Mouse (Mus musculus): Measurements from ENCODE around the gene Cacnb1. TPM values are rescaled to one million over a fixed set of nuclear protein-coding genes. Genes with fewer than 3 reads are reported as not detected.

The Cacnb1 gene
- polyA plus RNA-seq, 1 experiment from 2014 or later = 20.7 TPM

- no peaks in the 10 kb centered on the region for H3K36me3 ChIP-seq
- H3K4me2 ChIP-seq (replicated peaks) = no peak overlapping the region
- H3K9me3 ChIP-seq = no peaks in the 10 kb centered on the region
- no peak overlapping the region for H3K9ac ChIP-seq
- H3K27me3 ChIP-seq = no peaks in the 10 kb centered on the region
- no peak overlapping the region for H3K27ac ChIP-seq
- H3K4me3 ChIP-seq = no peak overlapping the region
- no peak for ATAC-seq (ENCODE audit: low FRiP score, low read depth)
- WGBS = 81% methylated on average over 7 of the region's 7 CpGs
- H3K4me1 ChIP-seq = no peaks in the 10 kb centered on the region
These were observed 64.1 kb downstream of the Cacnb1 start for GRCm38 (mm10) chr11:97958641-97959299.

GRCm38 (mm10) chr11:97956905-97957560, 65.8 kb downstream of the Cacnb1 start:
- Histone ChIP-seq H3K27ac (no peak overlapping the region), H3K36me3 (no peaks in the 10 kb centered on the region), H3K9me3 (no peaks in the 10 kb centered on the region), H3K27me3 (no peaks in the 10 kb centered on the region), H3K4me3 (no peak overlapping the region), H3K9ac (no peak overlapping the region), H3K4me1 (no peaks in the 10 kb centered on the region), H3K4me2 (replicated peaks) (no peak overlapping the region)
- 48% methylated on average over 6 of the region's 6 CpGs for WGBS
- ATAC-seq (ENCODE audit: low FRiP score, low read depth) = no peak

GRCm38 (mm10) chr11:97955915-97956314, 66.9 kb downstream of the Cacnb1 start:
- Histone ChIP-seq H3K4me2 (replicated peaks) (no peak overlapping the region), H3K4me1 (no peaks in the 10 kb centered on the region), H3K9ac (no peak overlapping the region), H3K4me3 (no peak overlapping the region), H3K36me3 (no peaks in the 10 kb centered on the region), H3K9me3 (no peaks in the 10 kb centered on the region), H3K27ac (no peak overlapping the region), H3K27me3 (no peaks in the 10 kb centered on the region)
- WGBS = 52% methylated on average over 4 of the region's 4 CpGs
- ATAC-seq (ENCODE audit: low FRiP score, low read depth) = no peak

- H3K9ac ChIP-seq = no peak overlapping the region
- no peaks in the 10 kb centered on the region for H3K27me3 ChIP-seq
- H3K9me3 ChIP-seq = no peaks in the 10 kb centered on the region
- no peaks in the 10 kb centered on the region for H3K4me1 ChIP-seq
- ATAC-seq (ENCODE audit: low FRiP score, low read depth) = no peak
- H3K4me2 ChIP-seq (replicated peaks) = no peak overlapping the region
- WGBS = 80% methylated on average over 9 of the region's 9 CpGs
- no peak overlapping the region for H3K27ac ChIP-seq
- H3K36me3 ChIP-seq = no peaks in the 10 kb centered on the region
- H3K4me3 ChIP-seq = no peak overlapping the region
These were observed 67.5 kb downstream of the Cacnb1 start for GRCm38 (mm10) chr11:97955146-97955902.

- Histone ChIP-seq H3K9ac (no peak overlapping the region), H3K36me3 (no peaks in the 10 kb centered on the region), H3K4me1 (no peaks in the 10 kb centered on the region), H3K9me3 (no peaks in the 10 kb centered on the region), H3K4me2 (replicated peaks) (no peak overlapping the region), H3K27me3 (no peaks in the 10 kb centered on the region), H3K27ac (no peak overlapping the region), H3K4me3 (no peak overlapping the region)
- ATAC-seq (ENCODE audit: low FRiP score, low read depth) = no peak
- WGBS = 71% methylated on average over 14 of the region's 14 CpGs
These were observed 68.2 kb downstream of the Cacnb1 start for GRCm38 (mm10) chr11:97954469-97955141.

- H3K4me3 ChIP-seq = no peak overlapping the region
- 87% methylated on average over 6 of the region's 6 CpGs for WGBS
These were observed 68.9 kb downstream of the Cacnb1 start for GRCm38 (mm10) chr11:97953939-97954275.

GRCm38 (mm10) chr11:97953179-97953938, 69.5 kb downstream of the Cacnb1 start:
- no peak overlapping the region for H3K9ac ChIP-seq
- WGBS = 79% methylated on average over 16 of the region's 16 CpGs
- no peaks in the 10 kb centered on the region for H3K4me1 ChIP-seq
- no peaks in the 10 kb centered on the region for H3K36me3 ChIP-seq
- no peak overlapping the region for H3K4me3 ChIP-seq
- H3K27me3 ChIP-seq = no peaks in the 10 kb centered on the region
- no peak overlapping the region for H3K4me2 ChIP-seq (replicated peaks)
- ATAC-seq (ENCODE audit: low FRiP score, low read depth) = no peak
- H3K27ac ChIP-seq = no peak overlapping the region
- no peaks in the 10 kb centered on the region for H3K9me3 ChIP-seq

More at GRCm38 (mm10) chr11:97953939-97954275, 68.9 kb downstream of the Cacnb1 start:
- Histone ChIP-seq H3K9me3 (no peaks in the 10 kb centered on the region), H3K9ac (no peak overlapping the region), H3K4me1 (no peaks in the 10 kb centered on the region), H3K27ac (no peak overlapping the region), H3K27me3 (no peaks in the 10 kb centered on the region), H3K4me2 (replicated peaks) (no peak overlapping the region), H3K36me3 (no peaks in the 10 kb centered on the region)
- ATAC-seq (ENCODE audit: low FRiP score, low read depth) = no peak

- no peak for ATAC-seq (ENCODE audit: low FRiP score, low read depth)
- Histone ChIP-seq H3K4me2 (replicated peaks) (no peak overlapping the region), H3K9me3 (no peaks in the 10 kb centered on the region), H3K9ac (no peak overlapping the region), H3K4me3 (no peak overlapping the region), H3K36me3 (no peaks in the 10 kb centered on the region), H3K4me1 (no peaks in the 10 kb centered on the region), H3K27me3 (no peaks in the 10 kb centered on the region), H3K27ac (no peak overlapping the region)
- WGBS = 94% methylated on average over 1 of the region's 1 CpGs
These were observed 70.3 kb downstream of the Cacnb1 start for GRCm38 (mm10) chr11:97952367-97953006.

Small RNAs within 50 kb of the gene (microRNA-seq; reads per million reads assigned to microRNA genes)
- not detected for gene Gm27597

Other genes starting within 250 kb of the Cacnb1 start
- 0.83 TPM in 1 of 2 replicates, not detected in the other for gene 1700001P01Rik, start 247.1 kb downstream of the Cacnb1 start, polyA plus RNA-seq (2015; fragmentation: Nextera tagmentation; extraction: Ambion mirVana)
- 547 and 558 TPM in 2 replicates for gene Rpl23, start 240.6 kb downstream of the Cacnb1 start, polyA plus RNA-seq (2015; fragmentation: Nextera tagmentation; extraction: Ambion mirVana)
- gene Lasp1, start 224.0 kb downstream of the Cacnb1 start, polyA plus RNA-seq (2015; fragmentation: Nextera tagmentation; extraction: Ambion mirVana) = 128 and 138 TPM in 2 replicates
- gene B230217C12Rik, start 182.3 kb downstream of the Cacnb1 start, polyA plus RNA-seq (2015; fragmentation: Nextera tagmentation; extraction: Ambion mirVana) = 11.7 and 12.5 TPM in 2 replicates
- 0.37 and 0.63 TPM in 2 replicates for gene Fbxo47, start 138.9 kb downstream of the Cacnb1 start, polyA plus RNA-seq (2015; fragmentation: Nextera tagmentation; extraction: Ambion mirVana)
- 0.33 and 0.50 TPM in 2 replicates for gene Plxdc1, start 36.6 kb downstream of the Cacnb1 start, polyA plus RNA-seq (2015; fragmentation: Nextera tagmentation; extraction: Ambion mirVana)
- gene Arl5c, start 26.9 kb downstream of the Cacnb1 start, polyA plus RNA-seq (2015; fragmentation: Nextera tagmentation; extraction: Ambion mirVana) = 7.0 and 8.8 TPM in 2 replicates
- 1,012 and 1,039 TPM in 2 replicates for gene Rpl19, start 3.7 kb upstream of the Cacnb1 start, polyA plus RNA-seq (2015; fragmentation: Nextera tagmentation; extraction: Ambion mirVana)
- 0.74 and 1.1 TPM in 2 replicates for gene Stac2, start 30.4 kb upstream of the Cacnb1 start, polyA plus RNA-seq (2015; fragmentation: Nextera tagmentation; extraction: Ambion mirVana)
- gene Fbxl20, start 127.4 kb upstream of the Cacnb1 start, polyA plus RNA-seq (2015; fragmentation: Nextera tagmentation; extraction: Ambion mirVana) = 28.0 and 28.4 TPM in 2 replicates
- 74.9 and 76.8 TPM in 2 replicates for gene Med1, start 170.3 kb upstream of the Cacnb1 start, polyA plus RNA-seq (2015; fragmentation: Nextera tagmentation; extraction: Ambion mirVana)
- 13.1 TPM in 2 replicates for gene Cdk12, start 180.0 kb upstream of the Cacnb1 start, polyA plus RNA-seq (2015; fragmentation: Nextera tagmentation; extraction: Ambion mirVana)

All from limb, embryonic 13.5 days (tissue).